Mouse (Mus musculus) adrenal gland, postnatal 36 days (tissue): ENCODE measurements at regions not wholly inside any gene's neighbourhood (a gene's known extent, or its start where the extent isn't known, plus 50 kb on each side); places are given as distances from the start of the nearest gene placed in this dataset.
A peak's percentile ranks its signal among the peaks of the same experiment; 100 is the strongest.
"Not testable (repeated sequence)": the region's sequence is repeated elsewhere in the genome, so short reads cannot be mapped to it uniquely, and the experiment has no call there.

Experiments used
- DNase-seq, 2 experiments: peaks; one replicate each; pipeline ENCODE4 v3.0.0; 2021; ENCODE audit warnings: mixed read lengths in 1 of 2

DNA sequence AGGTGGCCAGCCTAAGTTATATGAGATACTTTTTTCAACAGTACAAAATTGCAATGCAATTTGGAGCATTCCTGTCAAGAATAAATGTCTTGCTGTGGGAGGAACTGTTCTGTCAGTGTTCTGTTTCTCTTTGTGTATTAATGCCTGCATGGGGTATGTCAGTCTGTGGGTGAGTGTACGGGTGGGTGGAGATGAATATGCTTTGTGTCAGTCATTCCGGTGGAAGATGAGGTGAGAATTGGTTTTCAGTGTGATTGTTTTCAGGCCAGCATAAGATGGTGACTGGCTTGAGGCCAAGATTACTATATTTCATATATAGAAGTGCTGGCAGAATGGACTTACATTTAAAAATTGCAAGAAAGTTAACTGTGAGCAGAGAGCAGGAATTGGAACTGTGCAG lies 184.0 kb downstream of the Frk start:
- no peak for DNase-seq

DNA sequence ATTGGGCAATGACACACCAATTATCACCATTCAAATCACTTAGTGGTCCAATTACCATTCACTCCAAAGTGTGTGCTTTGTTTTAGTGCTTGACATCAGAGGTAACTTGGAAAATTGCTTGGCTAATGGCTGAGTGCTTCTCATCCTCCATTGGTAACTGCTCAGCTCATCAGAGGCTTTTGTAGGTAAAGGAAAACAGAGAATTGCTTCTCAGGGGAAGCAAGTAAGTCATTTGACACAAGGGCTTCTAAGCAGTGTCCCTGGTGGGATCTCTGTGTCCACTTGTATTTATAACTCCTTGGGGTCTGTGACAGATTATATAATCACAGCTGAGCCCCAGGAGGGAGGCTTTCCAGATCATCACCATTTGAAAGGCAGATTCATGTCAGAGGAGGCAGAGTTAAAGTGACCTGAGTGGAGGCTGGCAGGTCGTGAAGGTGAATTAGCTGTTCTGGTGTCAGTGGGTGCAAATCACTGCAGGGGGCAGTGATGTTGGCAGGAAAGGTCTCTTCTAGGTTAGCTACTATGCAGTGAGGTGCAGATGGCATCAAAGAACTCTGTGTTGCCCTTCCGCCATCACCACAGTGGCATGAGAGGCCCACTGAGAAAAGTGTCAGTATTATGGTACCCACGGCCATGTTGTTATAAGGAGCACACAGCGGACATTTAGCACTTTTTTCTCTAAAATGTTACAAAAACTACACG lies 184.7 kb downstream of the Frk start:
- DNase-seq = no peak

DNA sequence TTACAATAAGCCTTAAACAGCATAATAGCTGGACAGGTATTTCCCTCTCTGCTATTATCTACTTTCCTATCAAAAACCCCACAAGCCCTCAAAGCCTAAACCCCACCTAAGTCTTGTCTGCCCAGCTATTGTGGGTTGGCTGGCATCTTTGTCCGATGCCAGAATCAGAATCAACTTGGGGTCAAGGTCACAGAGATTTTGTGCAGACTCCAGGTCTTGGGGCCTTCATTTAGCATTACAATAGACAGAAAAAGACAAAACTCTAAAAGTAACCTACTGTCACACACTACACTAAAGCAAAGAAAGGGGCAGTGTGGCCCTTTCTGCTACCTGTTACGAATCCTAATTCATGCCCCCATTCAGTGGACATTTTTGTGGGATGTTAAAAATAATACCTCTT lies 188.6 kb downstream of the Frk start:
- no peak for DNase-seq

DNA sequence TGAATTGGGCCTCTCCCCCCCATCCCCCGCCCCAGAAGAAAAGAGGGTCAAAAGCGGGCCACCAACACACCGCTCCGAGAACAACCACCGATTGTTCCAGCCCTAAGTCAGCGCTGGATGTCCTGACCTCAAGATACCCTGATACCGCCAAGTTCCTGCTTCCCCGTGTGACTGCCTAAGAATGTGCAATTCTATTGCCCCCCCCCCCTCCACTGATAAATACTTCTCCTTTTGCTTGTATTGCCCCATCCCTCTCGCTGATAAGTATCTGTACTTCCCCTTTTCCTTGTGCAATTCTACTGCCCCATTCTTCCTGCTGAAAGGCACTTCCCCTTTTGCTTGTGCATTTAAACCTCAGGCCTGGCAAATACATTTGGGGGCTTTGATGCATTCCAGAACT lies 216.2 kb downstream of the Frk start:
- not testable (repeated sequence) for DNase-seq

DNA sequence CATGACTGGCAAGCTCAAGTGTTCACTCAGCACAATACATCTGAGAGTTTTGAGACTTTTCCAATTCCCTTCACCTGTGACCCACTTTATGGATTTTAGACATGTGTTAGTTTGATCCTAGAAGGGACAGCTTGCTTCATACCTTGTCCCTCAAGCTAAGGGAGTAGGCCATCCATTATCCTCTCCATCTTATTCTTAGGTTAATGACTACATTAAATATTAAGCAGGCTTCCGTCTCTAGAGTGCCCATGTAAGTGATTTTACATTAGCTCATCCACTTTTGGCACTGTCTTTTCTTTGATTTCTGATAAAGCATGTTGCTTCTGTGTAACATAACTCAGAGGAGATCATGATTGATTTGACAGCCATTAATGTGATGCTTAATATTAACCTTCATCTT lies 218.8 kb downstream of the Frk start:
- no peak for DNase-seq

DNA sequence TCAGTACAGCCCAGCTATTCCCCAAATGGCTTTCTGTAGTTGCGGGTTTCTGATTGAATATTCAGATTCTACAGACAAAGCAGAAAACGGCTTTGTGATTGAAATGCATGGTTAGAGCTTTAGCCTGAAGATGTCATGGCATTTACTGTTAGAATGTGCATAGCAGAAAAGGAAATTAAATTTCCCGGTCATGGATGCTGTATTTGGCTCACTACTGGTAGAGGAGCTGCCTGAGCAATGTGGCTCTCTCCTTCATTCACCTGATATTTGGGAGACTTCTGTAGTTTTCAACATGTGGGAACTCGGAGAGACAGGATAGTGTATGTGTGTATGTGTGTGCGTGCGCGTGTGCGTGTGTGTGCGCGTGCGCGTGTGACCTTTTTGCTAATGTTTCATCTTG lies 222.2 kb downstream of the Frk start:
- no peak for DNase-seq

DNA sequence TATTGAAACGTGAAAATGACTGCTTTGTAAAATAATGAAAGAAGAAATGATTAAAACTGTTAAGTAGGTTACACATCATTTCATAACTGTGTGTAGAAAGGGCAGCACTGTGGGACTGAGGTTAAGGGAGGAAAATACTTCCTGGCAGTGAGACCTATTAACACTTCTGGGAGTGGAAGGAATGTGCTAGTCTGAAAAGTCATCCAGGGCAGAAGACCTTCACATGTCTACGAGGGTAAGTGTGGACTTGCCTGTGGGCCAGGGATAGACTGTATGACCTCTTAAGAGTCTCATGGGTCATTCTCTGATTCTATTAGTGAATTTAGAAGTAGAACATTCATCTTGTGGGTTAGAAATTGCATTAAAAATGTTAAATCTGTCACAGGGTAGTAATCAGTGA lies 248.1 kb downstream of the Frk start:
- DNase-seq = peak in 1 of 2 experiments; percentile 8

DNA sequence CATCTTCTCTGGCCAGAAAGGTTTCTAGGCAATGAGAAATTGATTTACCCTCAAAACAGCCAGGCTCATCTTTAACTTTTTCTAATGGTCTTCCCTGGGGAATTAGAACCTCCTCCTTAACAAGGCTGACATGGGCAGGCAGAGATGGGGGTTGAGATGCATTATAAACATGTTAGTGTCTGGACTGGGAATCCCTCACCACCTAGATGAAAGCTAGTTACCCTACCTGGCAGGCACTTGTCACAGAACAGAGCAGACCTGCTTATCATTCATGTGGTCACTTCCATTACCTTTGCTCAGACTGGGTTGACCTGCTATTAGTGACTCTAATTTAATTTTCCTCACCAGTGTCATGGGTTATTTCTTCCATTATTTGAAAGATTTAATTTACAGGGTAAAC lies 279.2 kb downstream of the Frk start:
- DNase-seq = no peak

DNA sequence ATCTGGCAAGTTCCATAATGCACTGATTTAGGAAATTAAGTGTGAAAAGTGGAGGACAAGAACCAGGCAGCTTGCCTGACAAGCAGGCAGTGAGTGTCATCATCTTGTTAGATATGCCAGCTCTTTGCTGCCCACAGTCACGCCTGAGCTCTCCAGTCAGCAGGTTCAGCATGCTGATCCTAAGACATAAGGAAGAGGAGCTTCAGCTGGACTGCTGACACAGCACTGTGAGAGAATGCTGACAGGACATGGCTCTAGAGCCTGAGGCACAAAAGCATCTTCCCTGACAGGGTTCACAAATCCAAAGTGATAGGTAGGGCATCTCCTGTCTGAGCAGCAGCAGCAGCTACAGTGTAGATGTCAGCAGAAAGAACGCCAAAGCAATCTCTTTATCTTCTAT lies 308.9 kb downstream of the Frk start:
- DNase-seq = no peak

DNA sequence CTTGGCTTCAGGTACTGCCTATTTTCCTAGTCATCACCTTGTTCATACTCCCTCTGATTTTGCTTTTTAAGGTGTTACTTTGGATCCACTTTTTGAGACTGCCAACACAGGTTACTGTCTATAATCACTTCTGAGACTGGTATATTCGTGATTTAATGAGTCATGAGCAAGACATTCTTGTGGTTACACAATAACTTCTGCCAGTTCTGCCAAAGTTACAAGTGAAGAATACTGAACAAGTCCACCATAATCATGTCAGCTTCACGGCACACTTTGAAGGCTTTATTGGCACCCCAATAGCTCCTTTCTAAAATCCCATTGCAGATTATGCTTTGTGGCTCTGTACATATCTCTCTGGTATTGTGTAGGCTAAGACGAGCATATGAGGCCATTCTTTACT lies 327.9 kb downstream of the Frk start:
- no peak for DNase-seq

DNA sequence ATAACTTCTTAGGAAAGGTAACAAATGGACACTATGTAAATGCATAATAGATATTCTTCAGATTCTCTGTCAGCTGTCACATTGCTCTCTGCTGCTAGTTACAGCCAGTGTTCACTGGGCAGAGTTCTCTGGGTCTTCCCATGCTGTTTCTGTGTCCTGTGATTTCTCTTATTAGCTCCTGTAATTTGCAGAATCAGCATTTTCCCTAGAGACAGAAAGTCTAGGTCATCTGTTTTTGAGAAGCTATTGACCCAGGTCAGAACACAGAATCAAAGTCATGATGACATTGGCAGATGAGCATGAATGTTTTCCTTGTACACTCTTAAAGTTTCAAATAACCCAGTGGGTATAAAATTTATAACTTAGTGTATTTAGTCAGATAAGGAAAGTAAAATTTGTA lies 340.9 kb downstream of the Frk start:
- DNase-seq = no peak

DNA sequence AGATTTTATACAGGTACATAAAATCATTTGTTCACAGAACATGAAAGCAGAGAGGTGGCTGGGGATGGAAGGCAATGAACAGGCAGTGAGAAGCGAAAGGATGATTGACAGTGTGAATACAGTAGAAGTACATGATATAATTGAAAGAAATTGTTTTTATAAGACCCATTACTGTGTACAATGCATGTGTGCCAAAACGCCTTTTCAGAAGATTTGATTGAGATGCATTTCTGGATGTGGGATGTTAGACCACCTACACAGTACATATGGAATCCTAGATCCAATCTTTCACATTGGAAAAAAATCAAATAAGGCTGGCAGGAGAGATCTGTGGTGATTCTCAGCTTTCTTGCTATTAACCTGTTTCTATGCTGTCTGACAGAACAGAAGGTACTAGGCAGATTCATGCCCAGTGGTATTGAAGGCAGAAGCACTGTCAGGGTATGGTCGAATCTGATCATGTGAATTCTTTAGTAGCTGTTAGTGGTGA lies 358.9 kb downstream of the Frk start:
- no peak for DNase-seq

DNA sequence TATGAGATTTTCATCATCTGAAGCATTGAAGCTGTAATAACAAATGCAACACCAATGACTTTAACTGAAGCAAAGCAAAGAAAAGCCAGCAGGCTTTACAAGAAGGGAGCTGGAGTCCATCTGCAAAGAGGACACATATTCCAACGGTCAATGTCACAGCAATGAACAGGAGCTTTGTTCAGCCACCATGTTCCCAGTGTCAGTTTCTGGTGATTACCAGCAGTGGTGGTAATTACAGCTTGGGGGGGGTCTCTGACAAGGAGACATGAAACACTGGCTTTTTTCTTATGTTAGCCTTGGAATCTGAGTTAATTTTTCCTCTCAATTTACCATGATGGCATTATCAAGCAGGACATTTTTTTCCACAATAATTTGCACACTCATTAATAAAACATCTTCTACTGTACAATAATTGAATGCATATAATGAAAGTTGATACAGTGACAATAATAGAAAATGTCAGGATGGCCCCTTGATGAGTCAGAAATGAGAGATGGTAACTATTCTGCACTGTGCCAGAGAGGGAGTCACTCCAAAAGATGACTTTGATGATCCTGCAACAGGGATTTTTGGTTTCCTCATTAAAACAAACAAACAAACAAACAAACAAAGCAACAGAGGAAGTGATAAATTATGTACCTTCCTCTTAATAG lies 373.4 kb downstream of the Frk start:
- no peak for DNase-seq

DNA sequence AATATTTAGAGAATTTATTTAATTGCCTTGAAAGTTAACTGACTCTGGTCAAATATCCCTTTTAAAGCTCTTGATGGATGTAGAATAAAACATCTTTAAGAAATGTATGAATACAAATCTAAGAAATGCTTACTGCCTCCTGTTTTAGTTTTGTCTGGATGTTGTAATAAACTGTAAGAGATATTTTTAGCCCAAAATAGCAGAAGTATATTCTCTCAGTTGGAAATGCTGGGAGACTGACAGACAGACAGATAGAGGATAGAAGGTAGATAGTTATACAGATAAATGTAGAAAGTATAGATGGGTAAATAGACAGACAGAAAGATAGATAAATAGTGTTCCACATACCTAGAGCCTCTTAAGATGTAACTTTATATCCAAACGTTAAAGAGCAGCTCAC lies 379.5 kb downstream of the Frk start:
- no peak for DNase-seq

DNA sequence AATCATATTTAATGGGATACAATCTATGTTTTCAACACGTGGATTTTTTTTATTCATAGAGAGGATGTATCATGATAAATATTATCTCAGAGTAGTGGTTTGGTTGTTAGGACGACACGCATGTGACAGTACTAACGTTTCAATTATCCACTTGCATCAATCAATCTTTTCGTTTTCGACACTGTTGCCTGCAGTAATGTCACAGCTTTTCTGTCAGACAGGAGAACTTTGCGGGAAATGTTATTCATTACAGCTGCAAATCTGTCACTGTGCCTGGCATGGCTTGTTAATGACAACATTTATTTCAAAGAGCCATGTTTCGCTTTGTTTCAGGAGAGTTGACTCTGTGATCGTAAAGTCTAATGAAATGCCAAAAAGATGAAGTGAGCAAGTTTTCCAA lies 388.7 kb downstream of the Frk start:
- DNase-seq = no peak

DNA sequence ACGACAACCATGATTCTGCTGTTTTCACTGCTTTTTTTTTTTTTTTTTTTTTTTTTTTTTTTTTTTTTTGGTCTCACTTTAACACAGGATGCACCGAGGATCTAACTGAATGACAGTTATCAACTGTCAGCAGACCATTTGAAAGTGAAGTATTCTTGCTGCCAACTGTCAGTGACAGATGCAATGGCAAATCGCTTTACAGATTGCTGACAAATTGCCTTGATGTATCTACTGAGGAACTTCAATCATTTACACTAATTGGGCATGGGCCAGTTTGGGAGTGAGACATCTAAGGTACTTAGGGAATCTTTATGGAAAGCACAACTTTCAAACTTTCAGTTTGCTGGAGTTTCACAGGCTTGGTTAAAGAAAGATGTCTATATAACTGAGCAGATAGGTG lies 395.3 kb downstream of the Frk start:
- DNase-seq = no peak

DNA sequence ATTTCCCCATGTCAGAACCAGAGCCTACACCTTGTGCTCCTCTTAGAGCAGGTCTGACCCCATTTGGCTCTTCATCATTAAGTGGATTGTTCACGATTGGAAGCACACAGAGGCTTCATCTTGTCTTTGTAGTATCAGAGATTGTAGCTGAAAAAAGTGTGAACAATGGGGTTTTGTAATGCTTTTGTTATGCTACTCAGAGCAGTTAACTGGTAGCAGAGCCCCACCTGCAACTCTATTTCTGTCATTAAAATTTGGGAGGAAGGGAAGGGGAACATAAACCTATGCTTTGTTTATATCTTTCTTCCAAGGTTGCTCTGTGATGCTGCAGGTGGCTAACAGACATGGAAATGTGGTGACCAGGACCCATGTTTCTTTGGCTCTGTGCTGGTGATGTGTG lies 404.4 kb downstream of the Frk start:
- no peak for DNase-seq

DNA sequence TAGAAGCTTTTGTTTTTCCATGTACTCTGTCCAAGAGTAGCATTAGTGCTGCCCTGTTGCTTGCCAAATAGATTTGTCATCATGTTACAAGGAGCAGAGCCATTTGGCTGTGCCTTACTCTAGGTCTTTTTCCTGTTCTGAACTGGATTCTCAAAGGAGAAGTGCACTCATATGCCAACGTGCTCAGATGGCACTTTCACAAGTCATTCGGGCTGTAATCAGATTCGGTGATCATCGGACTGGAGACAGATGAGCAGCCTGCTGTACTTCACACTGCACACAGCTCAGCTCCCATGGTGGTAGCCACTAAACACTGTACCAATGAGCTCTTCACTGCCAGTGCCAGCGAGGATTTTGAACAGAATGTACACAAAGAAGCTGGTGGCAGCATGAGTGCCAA lies 421.1 kb downstream of the Frk start:
- DNase-seq = no peak

DNA sequence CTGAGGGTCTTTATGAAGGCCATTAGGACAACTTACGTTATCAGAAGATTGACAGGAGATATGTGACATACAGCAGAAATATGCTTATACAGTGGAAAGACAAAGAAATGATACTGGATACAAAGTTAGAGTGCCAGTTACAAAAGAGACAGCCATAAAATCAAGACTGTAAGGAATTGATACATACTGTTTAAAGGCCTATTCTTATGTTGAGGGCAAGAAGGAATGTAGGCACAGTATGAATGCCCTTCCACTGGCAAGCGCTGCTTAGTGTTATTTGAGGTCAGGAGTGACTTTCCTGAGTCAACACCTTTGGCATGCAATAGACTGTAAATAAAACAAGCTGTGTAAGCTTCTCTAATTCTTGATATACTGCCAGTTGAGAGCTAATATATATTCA lies 421.5 kb downstream of the Frk start:
- no peak for DNase-seq

DNA sequence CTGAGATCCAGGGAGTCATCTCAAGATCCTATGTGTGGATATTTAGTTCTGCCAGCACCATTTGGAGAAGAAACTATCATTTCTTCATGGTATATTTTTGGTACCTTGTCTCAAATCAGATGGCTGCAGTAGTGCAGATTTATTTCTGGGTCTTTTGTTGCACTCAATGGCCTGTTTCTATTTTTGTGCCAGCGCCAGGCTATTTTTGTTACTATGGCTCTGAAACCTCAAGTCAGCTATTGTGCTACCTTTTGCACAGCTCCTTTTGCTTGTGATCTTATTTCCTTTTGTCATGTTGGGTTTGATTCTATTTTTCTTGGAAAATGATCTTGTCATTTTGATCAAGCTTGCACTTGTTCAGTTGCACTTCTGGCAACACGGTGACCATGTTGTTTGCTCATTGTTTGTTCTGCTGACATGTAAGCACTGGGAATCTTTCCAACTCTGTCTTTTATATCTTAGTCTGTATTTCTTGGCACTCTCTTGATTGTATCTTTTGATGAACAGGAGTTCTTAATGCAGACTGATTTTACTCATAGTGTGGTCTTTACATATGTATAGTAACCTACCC lies 429.0 kb downstream of the Frk start:
- no peak for DNase-seq
